ENCODE assay signal across 7 mouse cellular contexts in the genomic region with DNA sequence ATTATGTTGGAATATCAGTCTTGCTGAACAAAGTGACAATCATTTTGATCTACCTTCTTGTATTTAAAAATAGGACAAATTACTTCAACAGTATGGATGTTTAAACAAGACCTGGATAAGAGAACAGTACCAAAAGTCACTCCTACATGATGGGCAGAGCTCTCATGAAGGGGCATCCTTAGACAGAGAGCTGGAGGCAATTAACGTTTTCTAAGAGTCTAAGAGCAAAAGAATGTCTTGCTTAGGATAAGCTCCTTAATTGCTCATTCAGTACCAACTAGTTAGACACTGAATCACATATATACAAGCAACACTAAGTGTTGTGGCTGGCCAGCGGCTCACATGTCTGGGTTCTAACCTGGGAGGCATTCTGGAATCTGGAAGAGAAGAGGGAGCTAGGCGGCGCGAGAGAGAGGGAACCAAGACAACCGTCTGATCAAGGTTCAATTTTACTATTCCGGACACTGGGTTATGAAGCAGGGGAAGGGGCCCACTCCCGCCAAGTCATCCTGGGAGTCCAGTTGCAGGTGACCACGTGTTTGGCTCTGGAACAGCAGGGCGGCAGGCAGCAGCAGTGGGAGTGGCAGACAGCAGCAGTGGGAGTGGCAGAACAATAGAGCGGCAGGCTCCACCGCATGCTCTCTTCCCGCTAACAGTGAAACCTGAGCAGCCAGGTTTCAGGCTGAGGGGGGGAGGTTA. TPM values are rescaled to one million over a fixed set of nuclear protein-coding genes. Genes with fewer than 3 reads are reported as not detected.
DNase-seq lines count a peak whose midpoint lies in the region; ATAC-seq and TF ChIP-seq lines count a peak whose summit lies in the region.

No protein-coding gene starts in this region.

- no peaks in the 10 kb centered on the region for H3K27me3 ChIP-seq in forebrain, postnatal 0 days (ENCODE audit: insufficient read depth, low read length)
- no peaks in the 10 kb centered on the region for H3K27me3 ChIP-seq in stomach, embryonic 16.5 days (ENCODE audit: control insufficient read depth, insufficient read depth, low read length)

- peak; percentile 37; the same call in 1 of the 2 replicates for TF ChIP-seq CTCF in forebrain, postnatal 0 days (IDR thresholded peaks at IDR 0.05; ENCODE audit: low read depth)

- peak overlapping the region; percentile 70; the same call in 1 of the 2 replicates for H3K27ac ChIP-seq in ES-E14 (ENCODE audit: insufficient read depth, low read depth, low read length, poor library complexity, severe bottlenecking)
- no peak overlapping the region for H3K27ac ChIP-seq in forebrain, postnatal 0 days (ENCODE audit: low read depth, low read length)
- no peak overlapping the region; the same call in 1 of the 2 replicates for H3K27ac ChIP-seq in stomach, embryonic 16.5 days (ENCODE audit: low read length)

- no peak overlapping the region; a peak in 1 of 4 replicates for H3K4me3 ChIP-seq in ES-E14 (ENCODE audit: insufficient read depth in 1 of 2, low read depth in 1 of 2, low read length in 2 of 2, poor library complexity in 1 of 2, severe bottlenecking in 1 of 2)
- H3K4me3 ChIP-seq in forebrain, postnatal 0 days (ENCODE audit: low read depth, low read length): peak overlapping the region; percentile 38
- peak overlapping the region; percentile 6; the same call in 1 of the 2 replicates for H3K4me3 ChIP-seq in stomach, embryonic 16.5 days (replicated peaks; ENCODE audit: low read length)

- peaks cover 9 to 10% of the 10 kb centered on the region in 2 experiments for H3K4me1 ChIP-seq in ES-E14 (ENCODE audit: control insufficient read depth in 2 of 2, insufficient read depth in 2 of 2, low read length in 2 of 2, poor library complexity in 1 of 2)
- H3K4me1 ChIP-seq in forebrain, postnatal 0 days (ENCODE audit: insufficient read depth): no peaks in the 10 kb centered on the region
- H3K4me1 ChIP-seq in stomach, embryonic 16.5 days (ENCODE audit: control insufficient read depth, insufficient read depth, low read length): no peaks in the 10 kb centered on the region

- no peaks in the 10 kb centered on the region for H3K36me3 ChIP-seq in ES-E14 (ENCODE audit: control insufficient read depth, insufficient read depth, low read length, poor library complexity, severe bottlenecking)
- H3K36me3 ChIP-seq in forebrain, postnatal 0 days (ENCODE audit: insufficient read depth): no peaks in the 10 kb centered on the region
- no peaks in the 10 kb centered on the region for H3K36me3 ChIP-seq in stomach, embryonic 16.5 days (ENCODE audit: control insufficient read depth, insufficient read depth, low read length)

- in situ Hi-C loops in ES-E14 (cut with MboI; ENCODE audit: low sequenced_read_pairs in 2 of 2, unreplicated experiment in 2 of 2): no loop called here

- H3K9ac ChIP-seq in ES-E14 (ENCODE audit: insufficient read depth, low read depth, low read length, poor library complexity, severe bottlenecking): peak overlapping the region; percentile 64; the same call in 1 of the 2 replicates
- peak overlapping the region; percentile 70 for H3K9ac ChIP-seq in forebrain, postnatal 0 days
- 0 out of 2 replicates have a peak overlapping the region, but pooled peaks have one; percentile 4 for H3K9ac ChIP-seq in stomach, embryonic 16.5 days (ENCODE audit: low read length)

- peak; percentile 94 for ATAC-seq in forebrain, postnatal 0 days
- ATAC-seq in stomach, embryonic 16.5 days (ENCODE audit: insufficient read depth, low FRiP score): peak; percentile 93
- ATAC-seq in erythroblast, adult 5-6 weeks (replicated peaks; ENCODE audit: low FRiP score, poor library complexity, severe bottlenecking): no peak

- H3K9me3 ChIP-seq in ES-E14 (ENCODE audit: control insufficient read depth, insufficient read depth, low read depth, low read length): no peaks in the 10 kb centered on the region
- H3K9me3 ChIP-seq in forebrain, postnatal 0 days (ENCODE audit: low read length): no peaks in the 10 kb centered on the region
- no peaks in the 10 kb centered on the region for H3K9me3 ChIP-seq in stomach, embryonic 16.5 days (replicated peaks; ENCODE audit: control insufficient read depth, low read length)

- WGBS in forebrain, postnatal 0 days: 1% methylated on average over 13 of the region's 13 CpGs
- 4% methylated on average over 13 of the region's 13 CpGs for WGBS in stomach, embryonic 16.5 days

- H3K4me2 ChIP-seq in forebrain, postnatal 0 days (ENCODE audit: low read depth): peak overlapping the region; percentile 54
- H3K4me2 ChIP-seq in stomach, embryonic 16.5 days (ENCODE audit: low read depth, low read length): peak overlapping the region; percentile 36

- DNase-seq in ES-E14 (ENCODE audit: low read depth, low spot score) (peak; percentile 43), WW6 (ENCODE audit: low read depth, low spot score) (peak; percentile 16)
- DNase-seq in forebrain, postnatal 0 days: peak; percentile 71
- peak; percentile 75 for DNase-seq in kidney, postnatal 14 days
- peak; percentile 19 to 33 for DNase-seq in lung, postnatal 4 days

TF ChIP-seq in ES-E14, 5 proteins besides CTCF, POLR2A, EP300 and RAD21:
- TF ChIP-seq MAFK (IDR thresholded peaks at IDR 0.05; ENCODE audit: insufficient read depth, low read depth, low read length) (0 out of 2 replicates have a peak, but pooled peaks have one; percentile 17), CHD2 (IDR thresholded peaks at IDR 0.05; ENCODE audit: low read depth, low read length) (no peak)
TF ChIP-seq in ES-E14: peak in this region for 1.

RNA-seq across cellular contexts. Expression of gene Akr1c19, which starts 16.5 kb away (rescaled TPM):
- 0.11 TPM in 1 of 2 replicates, not detected in the other for total RNA-seq in ES-E14 (2012; rRNA removed)
- 5.3 and 8.5 TPM in 2 replicates for total RNA-seq in forebrain, postnatal 0 days (2014; rRNA removed)
- polyA plus RNA-seq in forebrain, postnatal 0 days (2015; fragmentation: Nextera tagmentation; extraction: Ambion mirVana): 10.5 and 15.3 TPM in 2 replicates
- 123 and 129 TPM in 2 replicates for polyA plus RNA-seq in stomach, embryonic 16.5 days (2015; fragmentation: Nextera tagmentation; extraction: Ambion mirVana)
- not detected in 2 replicates for total RNA-seq in erythroblast, adult 5-6 weeks (2015; ENCODE audit: low replicate concordance)
- total RNA-seq in erythroblast, adult 5-6 weeks (2017; ENCODE audit: low replicate concordance): not detected in 2 replicates

RNA-seq across cellular contexts. Expression of gene Akr1c12, which starts 34.2 kb away (rescaled TPM):
- 0.76 TPM in 1 of 2 replicates, not detected in the other for total RNA-seq in ES-E14 (2012; rRNA removed)
- not detected in 2 replicates for total RNA-seq in forebrain, postnatal 0 days (2014; rRNA removed)
- polyA plus RNA-seq in forebrain, postnatal 0 days (2015; fragmentation: Nextera tagmentation; extraction: Ambion mirVana): 0.22 and 0.52 TPM in 2 replicates
- 73.5 and 82.9 TPM in 2 replicates for polyA plus RNA-seq in stomach, embryonic 16.5 days (2015; fragmentation: Nextera tagmentation; extraction: Ambion mirVana)
- total RNA-seq in erythroblast, adult 5-6 weeks (2015; ENCODE audit: low replicate concordance): 1.2 TPM in 1 of 2 replicates, not detected in the other
- total RNA-seq in erythroblast, adult 5-6 weeks (2017; ENCODE audit: low replicate concordance): not detected in 2 replicates

RNA-seq across cellular contexts. Expression of gene Akr1c13, which starts 54.1 kb away (rescaled TPM):
- total RNA-seq in ES-E14 (2012; rRNA removed): 0.74 and 2.2 TPM in 2 replicates
- 0.33 and 1.7 TPM in 2 replicates for total RNA-seq in forebrain, postnatal 0 days (2014; rRNA removed)
- polyA plus RNA-seq in forebrain, postnatal 0 days (2015; fragmentation: Nextera tagmentation; extraction: Ambion mirVana): 1.8 and 2.3 TPM in 2 replicates
- polyA plus RNA-seq in stomach, embryonic 16.5 days (2015; fragmentation: Nextera tagmentation; extraction: Ambion mirVana): 145 and 160 TPM in 2 replicates
- 2.7 and 12.1 TPM in 2 replicates for total RNA-seq in erythroblast, adult 5-6 weeks (2015; ENCODE audit: low replicate concordance)
- 2.7 and 3.3 TPM in 2 replicates for total RNA-seq in erythroblast, adult 5-6 weeks (2017; ENCODE audit: low replicate concordance)

Comparison
In these comparisons a context has a peak if more than half of its experiments do, and no peak if none do; other contexts are left out.
1. DNase-seq: peak in every context shown above with its lines; median percentile 75 in kidney, postnatal 14 days; 71 in forebrain, postnatal 0 days; 43 in ES-E14; 26 in lung, postnatal 4 days; 16 in WW6.
2. H3K4me3 ChIP-seq: peak in forebrain, postnatal 0 days (single experiment) and stomach, embryonic 16.5 days (single experiment); none in ES-E14 (0 of 2).
3. H3K9ac ChIP-seq: peak in every context shown above with its lines; median percentile 70 in forebrain, postnatal 0 days; 64 in ES-E14; 4 in stomach, embryonic 16.5 days.